Mouse (Mus musculus) testis, adult 2 months (tissue): ENCODE measurements around the gene Slc40a1. TPM values are rescaled to one million over a fixed set of nuclear protein-coding genes. Genes with fewer than 3 reads are reported as not detected.

Experiments used
- H3K27ac ChIP-seq: fragments of 200-500 bp; 2 replicates; pipeline ENCODE4 v1.5.1; 2012; ENCODE audit warnings: low read depth, low read length; ENCODE audit not compliant: control insufficient read depth, insufficient read depth
- H3K27me3 ChIP-seq: fragments of 200-500 bp; 2 replicates; pipeline ENCODE4 v1.6.1; 2012; ENCODE audit warnings: mild to moderate bottlenecking, low read length, moderate library complexity; ENCODE audit not compliant: control insufficient read depth, insufficient read depth
- H3K36me3 ChIP-seq: fragments of 200-500 bp; 2 replicates; pipeline ENCODE4 v1.6.1; 2012; ENCODE audit warnings: mild to moderate bottlenecking, low read length; ENCODE audit not compliant: control insufficient read depth, insufficient read depth
- H3K4me1 ChIP-seq: fragments of 200-500 bp; 2 replicates; pipeline ENCODE4 v1.6.1; 2012; ENCODE audit warnings: low read length; ENCODE audit not compliant: control insufficient read depth, insufficient read depth
- H3K4me3 ChIP-seq: fragments of 200-500 bp; 2 replicates; pipeline ENCODE4 v1.5.1; 2012; ENCODE audit warnings: low read depth, mild to moderate bottlenecking, low read length, moderate library complexity, mixed read lengths; ENCODE audit not compliant: control insufficient read depth
- CTCF ChIP-seq: fragments of 200-500 bp; IDR thresholded peaks from 2 replicates; pipeline ENCODE4 v1.5.1; 2012; ENCODE audit warnings: low read depth, mild to moderate bottlenecking, inconsistent platforms, low read length, moderate library complexity; ENCODE audit not compliant: control insufficient read depth, insufficient read depth, insufficient replicate concordance
- POLR2A ChIP-seq: fragments of 200-500 bp; IDR thresholded peaks from 2 replicates; pipeline ENCODE4 v1.6.1; 2012; ENCODE audit warnings: low read depth, mild to moderate bottlenecking, inconsistent platforms, low read length, moderate library complexity; ENCODE audit not compliant: control insufficient read depth
- polyA plus RNA-seq: library from polyadenylated mRNA; depleted of rRNA; stranded (reverse); fragments of >200 nt; gene quantifications from 2 replicates; pipeline ENCODE4 v1.2.3, GENCODE M21; 2012; rRNA removed

Slc40a1 gene
- 0.52 and 0.84 TPM in 2 replicates for polyA plus RNA-seq

DNA sequence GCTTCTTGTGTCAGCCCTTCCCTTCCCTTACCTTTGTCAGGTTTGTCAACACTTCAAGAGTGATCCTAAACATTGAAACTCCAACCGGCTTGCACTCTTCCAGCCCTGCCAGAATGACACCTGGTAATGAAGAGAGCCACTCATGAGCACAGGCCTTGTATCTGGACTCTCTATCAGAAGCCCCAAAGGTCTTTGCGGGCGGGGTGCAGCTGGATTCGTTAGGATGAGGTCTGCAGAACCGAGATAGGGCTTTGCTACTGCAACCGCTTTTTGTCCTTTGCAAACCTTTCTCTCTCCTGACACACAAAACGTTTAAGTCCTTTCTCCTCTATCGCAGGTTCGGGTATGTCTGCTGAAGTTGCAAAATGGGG is at the start of gene Slc40a1:
TSS of gene Slc40a1 (minus strand) at position 131 of the 371 bp plus-strand sequence.
- Histone ChIP-seq H3K4me1 (peaks cover 13% of the 10 kb centered on the region), H3K36me3 (no peaks in the 10 kb centered on the region), H3K4me3 (peak within 1 kb of the TSS; percentile 90), H3K27ac (no peak within 1 kb of the TSS), H3K27me3 (0 out of 2 replicates have a peak, but pooled peaks cover 3% of the 10 kb centered on the region)
- TF ChIP-seq CTCF (no peak), POLR2A (no peak)

DNA sequence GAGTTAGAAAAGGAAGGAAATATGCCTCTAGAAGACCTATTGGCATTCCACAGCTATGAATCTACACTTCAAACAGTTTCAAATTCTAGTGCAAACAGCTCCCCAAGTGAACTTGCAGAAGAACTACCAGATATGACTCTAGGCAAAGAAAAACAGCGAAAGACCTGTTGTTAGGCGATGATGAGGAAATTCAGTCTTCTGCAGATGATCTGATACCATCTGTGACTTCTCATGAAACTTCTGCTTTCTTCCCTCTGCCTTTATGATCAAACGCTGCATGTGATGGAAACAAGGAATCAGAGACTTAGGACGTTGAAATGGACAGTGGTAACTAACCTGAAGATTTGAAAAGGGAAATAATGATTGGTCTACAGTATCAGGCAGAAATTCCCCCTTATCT is 45.0 kb upstream of the Slc40a1 start:
- Histone ChIP-seq H3K4me3 (no peak overlapping the region), H3K4me1 (no peaks in the 10 kb centered on the region), H3K27me3 (no peaks in the 10 kb centered on the region), H3K27ac (no peak overlapping the region), H3K36me3 (no peaks in the 10 kb centered on the region)
- no peak for TF ChIP-seq CTCF
- TF ChIP-seq POLR2A = no peak

GRCm38 (mm10) chr1:45948988-45949387 is 22.7 kb upstream of the Slc40a1 start:
- Histone ChIP-seq H3K4me1 (no peaks in the 10 kb centered on the region), H3K27ac (no peak overlapping the region), H3K36me3 (no peaks in the 10 kb centered on the region), H3K4me3 (no peak overlapping the region), H3K27me3 (no peaks in the 10 kb centered on the region)
- TF ChIP-seq CTCF (no peak), POLR2A (no peak)

- TF ChIP-seq CTCF (no peak), POLR2A (no peak)
- Histone ChIP-seq H3K27me3 (no peaks in the 10 kb centered on the region), H3K4me3 (no peak overlapping the region), H3K4me1 (no peaks in the 10 kb centered on the region), H3K27ac (no peak overlapping the region), H3K36me3 (no peaks in the 10 kb centered on the region)
Measured at GRCm38 (mm10) chr1:45947843-45948242, 21.5 kb upstream of the Slc40a1 start.

- no peak for TF ChIP-seq CTCF
- no peak for TF ChIP-seq POLR2A
- H3K27me3 ChIP-seq = no peaks in the 10 kb centered on the region
- H3K4me3 ChIP-seq = no peak overlapping the region
- no peaks in the 10 kb centered on the region for H3K36me3 ChIP-seq
- no peak overlapping the region for H3K27ac ChIP-seq
- peaks cover 3% of the 10 kb centered on the region for H3K4me1 ChIP-seq
Measured at GRCm38 (mm10) chr1:45931127-45931526, 4.8 kb upstream of the Slc40a1 start.

GRCm38 (mm10) chr1:45926911-45927310 is 588 bp upstream of the Slc40a1 start:
- no peak overlapping the region for H3K4me3 ChIP-seq
- 0 out of 2 replicates have a peak, but pooled peaks cover 3% of the 10 kb centered on the region for H3K27me3 ChIP-seq
- H3K36me3 ChIP-seq = no peaks in the 10 kb centered on the region
- TF ChIP-seq POLR2A = no peak
- TF ChIP-seq CTCF = no peak
- H3K27ac ChIP-seq = no peak overlapping the region
- H3K4me1 ChIP-seq = peaks cover 13% of the 10 kb centered on the region

- H3K36me3 ChIP-seq = no peaks in the 10 kb centered on the region
- H3K27ac ChIP-seq = no peak overlapping the region
- H3K4me3 ChIP-seq = peak overlapping the region; percentile 90
- H3K4me1 ChIP-seq = peaks cover 13% of the 10 kb centered on the region
- H3K27me3 ChIP-seq = 0 out of 2 replicates have a peak, but pooled peaks cover 3% of the 10 kb centered on the region
- TF ChIP-seq CTCF (no peak), POLR2A (no peak)
Measured at GRCm38 (mm10) chr1:45925500-45926392, 577 bp downstream of the Slc40a1 start.
